Mouse (Mus musculus): ENCODE results near the gene Fra10ac1.
A peak's percentile ranks its signal among the peaks of the same experiment; 100 is the strongest.

Gene Fra10ac1

GRCm38 (mm10) chr19:38228699-38229098 lies 4.7 kb upstream of the Fra10ac1 start:
- no peak for DNase-seq

- peak; percentile 4 for DNase-seq
These were observed 717 bp upstream of the Fra10ac1 start for GRCm38 (mm10) chr19:38224685-38225060.

- peak; percentile 6 for DNase-seq
These were observed 526 bp downstream of the Fra10ac1 start for GRCm38 (mm10) chr19:38223356-38223904.

- DNase-seq, result no peak
These were observed 6.3 kb downstream of the Fra10ac1 start for GRCm38 (mm10) chr19:38217696-38218095.

GRCm38 (mm10) chr19:38206669-38207068 lies 17.3 kb downstream of the Fra10ac1 start:
- no peak for DNase-seq

- DNase-seq, result no peak
These were observed 25.2 kb downstream of the Fra10ac1 start for GRCm38 (mm10) chr19:38198731-38199130.

GRCm38 (mm10) chr19:38195245-38195644 lies 28.7 kb downstream of the Fra10ac1 start:
- no peak for DNase-seq

GRCm38 (mm10) chr19:38191446-38191845 lies 32.5 kb downstream of the Fra10ac1 start:
- DNase-seq, result peak; percentile 9

GRCm38 (mm10) chr19:38190606-38191005 lies 33.4 kb downstream of the Fra10ac1 start:
- DNase-seq, result no peak

- no peak for DNase-seq
These were observed 36.6 kb downstream of the Fra10ac1 start for GRCm38 (mm10) chr19:38187345-38187680.

- DNase-seq, result no peak
These were observed 37.2 kb downstream of the Fra10ac1 start for GRCm38 (mm10) chr19:38186631-38187344.

GRCm38 (mm10) chr19:38179675-38180074 lies 44.3 kb downstream of the Fra10ac1 start:
- DNase-seq, result no peak

- no peak for DNase-seq
These were observed 59.3 kb downstream of the Fra10ac1 start for GRCm38 (mm10) chr19:38164633-38165032.

GRCm38 (mm10) chr19:38161648-38162354 lies 62.2 kb downstream of the Fra10ac1 start:
- no peak for DNase-seq

GRCm38 (mm10) chr19:38156243-38156642 lies 67.7 kb downstream of the Fra10ac1 start:
- no peak for DNase-seq

- DNase-seq, result no peak
These were observed 80.2 kb downstream of the Fra10ac1 start for GRCm38 (mm10) chr19:38143540-38144271.

Data from kidney, adult 9 months (tissue).